Mouse (Mus musculus): ENCODE measurements around the gene Alg2. TPM values are rescaled to one million over a fixed set of nuclear protein-coding genes. Genes with fewer than 3 reads are reported as not detected.

Gene Alg2
- 93.2 and 110 TPM in 2 replicates for polyA plus RNA-seq (2016; fragmentation: Nextera tagmentation; extraction: Ambion mirVana)

DNA sequence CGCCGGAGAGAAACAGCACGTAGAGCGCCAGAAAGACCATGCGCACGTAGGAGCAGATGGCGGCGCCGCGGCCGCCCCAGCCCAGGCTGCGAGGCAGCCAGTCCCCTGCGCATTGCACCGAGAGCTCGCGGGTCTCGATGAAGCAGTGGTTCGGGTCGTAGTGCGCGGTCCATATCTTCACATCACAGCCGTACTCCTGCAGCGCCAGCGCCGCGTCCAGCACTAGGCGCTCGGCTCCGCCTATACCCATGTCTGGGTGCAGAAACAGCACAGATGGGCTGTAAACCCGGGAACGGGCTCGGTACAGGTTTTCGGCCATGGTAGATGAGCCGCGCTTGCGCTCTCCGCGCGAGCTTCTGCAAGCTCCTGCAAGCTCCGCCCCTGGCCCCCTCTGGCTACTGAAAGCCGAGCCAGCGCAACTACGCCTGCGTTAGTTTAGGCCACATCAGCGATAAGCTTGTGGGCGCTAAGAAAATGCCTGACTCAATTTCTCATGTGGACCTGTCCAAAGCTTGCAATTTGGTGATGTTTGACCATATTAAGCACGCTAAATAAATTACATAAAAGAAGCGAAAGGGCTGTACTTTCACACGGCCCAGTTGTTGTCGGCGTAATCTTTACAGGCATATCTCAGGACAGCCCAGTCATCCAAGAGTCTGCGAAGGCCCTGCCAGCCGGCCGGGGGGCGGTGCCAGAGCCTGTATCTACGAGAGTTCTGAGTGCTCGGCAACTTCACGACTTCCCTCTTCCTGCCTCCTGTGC lies at the start of gene Alg2, which contains the start of gene Sec61b:
Gene Alg2, minus strand, starts transcription at position 366 of the 762 bp plus-strand sequence.
Gene Sec61b, plus strand, starts transcription at position 691 of the 762 bp plus-strand sequence.
- peak; percentile 96 for DNase-seq (ENCODE audit: low spot score)
- Histone ChIP-seq H3K9me3 (replicated peaks) (0 out of 2 replicates have a peak, but pooled peaks cover 3% of the 10 kb centered on the region), H3K4me1 (peaks cover 17% of the 10 kb centered on the region), H3K27ac (replicated peaks) (peak within 1 kb of the TSS; percentile 94), H3K36me3 (peaks cover 65% of the 10 kb centered on the region), H3K4me3 (peak within 1 kb of the TSS; percentile 82), H3K27me3 (ENCODE audit: low read depth, poor library complexity, severe bottlenecking) (no peaks in the 10 kb centered on the region)
- WGBS = 0% methylated on average over 58 of the region's 58 CpGs

DNA sequence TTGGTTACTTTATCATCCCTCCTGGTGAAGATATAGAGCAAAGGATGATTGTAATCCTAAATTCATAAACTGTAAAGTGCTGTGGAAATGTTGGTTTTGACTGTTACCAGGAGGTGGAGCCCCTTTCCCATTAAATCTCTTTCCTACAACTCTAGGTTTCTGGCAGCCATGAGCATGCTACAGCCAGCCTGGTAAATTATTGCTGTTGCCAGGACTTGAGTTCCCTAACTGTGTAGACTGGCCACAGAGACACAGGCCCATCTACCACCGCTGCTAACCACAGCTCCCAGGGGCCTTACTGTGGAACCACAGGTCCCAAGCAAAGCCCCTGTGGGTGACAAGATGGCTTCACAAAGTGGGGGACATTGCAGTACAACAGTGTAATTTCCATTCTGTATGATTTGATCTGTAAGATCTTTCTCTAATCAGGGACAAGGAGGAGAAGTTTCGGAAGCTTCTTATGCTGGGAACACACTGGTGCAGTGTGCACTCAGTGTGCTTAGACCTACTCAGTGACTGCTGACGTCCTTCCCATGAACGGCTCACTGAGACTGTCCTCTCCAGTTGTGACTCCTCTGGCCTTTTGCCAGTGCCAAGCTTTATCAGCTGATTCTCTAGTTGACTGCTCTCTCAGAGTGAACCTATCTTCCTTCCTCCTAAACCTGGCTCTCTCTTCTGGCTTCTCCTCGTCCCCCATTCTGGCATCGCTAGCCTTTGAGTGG lies 47.9 kb upstream of the Alg2 start:
- 89% methylated on average over 6 of the region's 6 CpGs for WGBS
- Histone ChIP-seq H3K27ac (replicated peaks) (no peak overlapping the region), H3K4me3 (no peak overlapping the region), H3K4me1 (0 out of 2 replicates have a peak, but pooled peaks cover 7% of the 10 kb centered on the region), H3K27me3 (ENCODE audit: low read depth, poor library complexity, severe bottlenecking) (no peaks in the 10 kb centered on the region), H3K9me3 (replicated peaks) (no peaks in the 10 kb centered on the region), H3K36me3 (no peaks in the 10 kb centered on the region)
- DNase-seq (ENCODE audit: low spot score) = no peak

DNA sequence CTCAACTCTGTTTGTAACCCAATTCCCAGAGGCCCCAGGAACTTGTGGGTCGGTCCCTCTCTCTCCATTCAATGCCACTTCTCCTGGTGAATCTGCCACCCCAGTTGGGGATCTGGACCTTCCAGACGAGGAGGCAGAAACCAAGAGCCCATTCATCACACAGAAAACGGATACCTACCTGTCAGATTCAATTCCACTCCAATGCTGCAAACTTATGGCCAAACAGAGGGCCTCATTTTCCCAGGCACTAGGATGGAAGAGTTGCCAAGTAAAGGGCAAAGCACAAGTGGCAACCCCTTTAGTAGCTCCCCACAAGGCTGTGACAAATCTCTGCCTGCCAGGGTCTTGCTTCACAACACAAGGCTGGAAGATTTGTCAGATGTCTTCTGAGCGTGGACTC lies 45.9 kb upstream of the Alg2 start:
- Histone ChIP-seq H3K9me3 (replicated peaks) (no peaks in the 10 kb centered on the region), H3K4me3 (no peak overlapping the region), H3K27me3 (ENCODE audit: low read depth, poor library complexity, severe bottlenecking) (no peaks in the 10 kb centered on the region), H3K36me3 (no peaks in the 10 kb centered on the region), H3K4me1 (0 out of 2 replicates have a peak, but pooled peaks cover 7% of the 10 kb centered on the region), H3K27ac (replicated peaks) (no peak overlapping the region)
- WGBS = 73% methylated on average over 4 of the region's 4 CpGs
- no peak for DNase-seq (ENCODE audit: low spot score)

DNA sequence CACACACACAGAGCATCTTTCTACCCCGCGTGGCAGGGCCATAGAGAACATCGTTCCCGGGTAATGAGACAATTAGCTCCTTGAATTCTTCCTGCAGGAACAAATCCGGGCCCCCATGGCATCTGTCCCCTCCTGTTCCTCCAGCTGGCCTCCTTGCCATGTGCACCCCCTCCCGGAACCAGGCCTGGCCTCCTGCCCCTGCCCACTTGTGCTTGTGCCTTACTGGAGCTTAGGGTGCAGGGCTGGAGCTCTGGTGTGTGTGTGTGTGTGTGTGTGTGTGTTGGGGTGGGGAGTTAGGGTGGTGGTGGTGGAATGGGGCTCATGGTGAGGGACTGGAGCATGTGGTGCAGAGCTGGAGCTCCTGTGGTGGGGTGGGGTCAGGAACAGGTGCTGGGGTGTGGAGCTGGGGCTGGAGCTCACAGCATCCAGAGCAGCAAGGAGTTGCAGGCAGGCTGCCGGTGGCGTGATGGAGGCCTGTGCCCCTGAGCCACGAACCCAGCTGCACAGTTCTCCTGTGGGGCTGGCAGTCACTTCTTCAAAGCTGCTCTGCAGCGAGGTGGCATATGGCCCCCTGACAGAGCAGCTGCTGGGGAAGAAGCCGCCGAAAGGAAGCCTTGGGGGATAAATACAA lies 44.5 kb upstream of the Alg2 start:
- H3K4me1 ChIP-seq = 0 out of 2 replicates have a peak, but pooled peaks cover 7% of the 10 kb centered on the region
- H3K36me3 ChIP-seq = no peaks in the 10 kb centered on the region
- no peaks in the 10 kb centered on the region for H3K9me3 ChIP-seq (replicated peaks)
- H3K4me3 ChIP-seq = no peak overlapping the region
- DNase-seq (ENCODE audit: low spot score) = no peak
- 76% methylated on average over 12 of the region's 12 CpGs for WGBS
- peak overlapping the region; percentile 28 for H3K27ac ChIP-seq (replicated peaks)
- no peaks in the 10 kb centered on the region for H3K27me3 ChIP-seq (ENCODE audit: low read depth, poor library complexity, severe bottlenecking)

DNA sequence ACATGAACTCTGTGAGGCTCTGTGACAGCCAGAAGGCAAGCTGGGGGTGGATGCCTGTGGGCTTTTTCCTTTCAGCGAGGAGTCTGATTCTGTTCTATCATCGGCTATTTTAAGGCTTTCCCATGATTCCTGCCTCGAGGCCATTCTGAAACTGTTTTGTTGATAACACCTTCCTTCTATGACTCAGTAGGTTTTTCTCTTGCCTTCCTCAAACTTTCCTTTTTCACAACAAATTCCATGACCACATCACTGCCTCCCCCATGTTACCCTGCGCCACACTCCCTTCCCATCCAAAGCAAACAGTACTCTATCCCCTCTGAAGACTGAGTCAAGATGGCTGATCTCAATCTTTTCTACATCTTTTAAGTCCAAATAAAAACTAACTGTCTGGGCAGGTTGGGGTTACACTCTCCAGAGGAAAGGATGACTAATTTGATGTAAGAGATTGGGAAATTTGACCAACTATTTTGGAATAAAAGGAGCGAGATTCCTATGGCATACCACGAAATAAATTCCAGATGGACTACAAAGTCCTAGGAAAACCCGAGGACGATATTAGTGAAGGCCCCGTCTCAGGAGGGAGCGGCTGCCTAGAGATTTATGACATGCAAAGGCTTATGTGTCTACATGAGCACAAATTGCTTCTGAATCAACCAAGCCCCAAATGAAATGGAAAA lies 30.8 kb upstream of the Alg2 start:
- Histone ChIP-seq H3K27me3 (ENCODE audit: low read depth, poor library complexity, severe bottlenecking) (no peaks in the 10 kb centered on the region), H3K27ac (replicated peaks) (no peak overlapping the region), H3K9me3 (replicated peaks) (no peaks in the 10 kb centered on the region), H3K36me3 (no peaks in the 10 kb centered on the region), H3K4me3 (no peak overlapping the region), H3K4me1 (no peaks in the 10 kb centered on the region)
- DNase-seq (ENCODE audit: low spot score) = no peak
- 88% methylated on average over 10 of the region's 10 CpGs for WGBS

DNA sequence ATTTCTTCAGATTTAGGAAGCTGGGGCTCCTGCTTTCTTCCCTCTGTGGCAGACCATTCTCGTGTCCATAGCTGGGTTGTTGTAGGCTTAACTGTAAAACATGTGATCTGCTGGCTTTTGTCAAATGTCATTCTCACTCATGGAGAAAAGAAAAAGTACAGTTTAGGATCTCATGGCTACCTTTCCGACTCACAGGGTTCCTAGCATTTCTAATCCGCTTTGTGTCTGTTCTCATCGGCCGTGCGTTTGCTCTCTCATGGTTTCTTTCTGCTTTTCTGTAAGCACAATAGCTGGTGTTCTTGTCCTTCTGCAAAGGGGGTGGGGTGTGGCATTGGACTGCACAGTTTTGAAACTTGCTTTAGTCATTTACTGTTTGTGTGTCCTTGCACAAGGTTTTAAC lies 28.9 kb upstream of the Alg2 start:
- no peak overlapping the region for H3K4me3 ChIP-seq
- H3K9me3 ChIP-seq (replicated peaks) = no peaks in the 10 kb centered on the region
- whole genome bisulfite sequencing = 84% methylated on average over 6 of the region's 6 CpGs
- H3K4me1 ChIP-seq = no peaks in the 10 kb centered on the region
- no peak overlapping the region for H3K27ac ChIP-seq (replicated peaks)
- H3K27me3 ChIP-seq (ENCODE audit: low read depth, poor library complexity, severe bottlenecking) = no peaks in the 10 kb centered on the region
- DNase-seq (ENCODE audit: low spot score) = no peak
- no peaks in the 10 kb centered on the region for H3K36me3 ChIP-seq

DNA sequence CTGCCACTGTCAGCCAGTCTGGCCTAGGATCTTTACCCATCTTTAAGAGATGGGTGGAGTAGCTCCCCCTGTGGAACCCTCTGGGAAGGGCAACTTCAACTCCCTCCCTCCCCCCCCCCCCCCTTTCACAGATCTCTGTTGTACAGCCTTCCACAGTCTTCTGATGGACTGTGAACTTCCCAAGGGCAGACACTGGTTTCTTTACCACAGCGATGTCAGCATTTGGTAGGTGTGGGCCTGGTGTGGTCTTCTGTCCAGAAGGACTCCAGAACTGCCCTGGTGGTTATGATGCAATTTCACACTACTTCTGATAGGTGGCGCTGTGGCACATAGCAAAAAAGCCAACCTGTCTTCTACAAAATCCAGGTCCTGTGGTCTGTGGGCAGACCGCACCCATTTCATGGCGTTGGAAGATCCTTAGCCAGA lies 28.4 kb upstream of the Alg2 start:
- Histone ChIP-seq H3K4me3 (no peak overlapping the region), H3K27me3 (ENCODE audit: low read depth, poor library complexity, severe bottlenecking) (no peaks in the 10 kb centered on the region), H3K27ac (replicated peaks) (no peak overlapping the region), H3K36me3 (no peaks in the 10 kb centered on the region), H3K4me1 (no peaks in the 10 kb centered on the region), H3K9me3 (replicated peaks) (no peaks in the 10 kb centered on the region)
- peak; percentile 50 for DNase-seq (ENCODE audit: low spot score)
- WGBS = 33% methylated on average over 4 of the region's 4 CpGs

DNA sequence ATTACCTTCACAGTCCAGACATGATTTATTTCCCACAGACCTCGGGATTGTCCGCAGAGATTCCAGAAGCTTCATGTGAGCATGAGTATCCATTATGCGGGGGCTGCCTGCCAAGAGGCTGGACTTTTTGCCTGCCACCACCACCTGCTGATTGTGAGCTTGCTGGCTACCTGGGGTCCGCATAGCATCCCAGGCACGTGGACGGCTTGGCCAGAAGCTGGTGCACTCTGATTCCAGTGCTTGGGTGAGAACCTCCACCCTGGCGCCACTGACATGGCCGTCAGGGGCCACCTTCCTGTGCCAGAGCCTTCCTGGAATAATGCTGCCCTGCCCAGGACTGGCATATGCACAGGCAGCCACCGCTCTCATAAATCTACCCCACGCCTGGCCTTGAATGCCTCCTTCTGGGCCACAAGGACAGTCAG lies 25.0 kb upstream of the Alg2 start:
- 83% methylated on average over 10 of the region's 10 CpGs for WGBS
- Histone ChIP-seq H3K27ac (replicated peaks) (no peak overlapping the region), H3K4me3 (no peak overlapping the region), H3K36me3 (no peaks in the 10 kb centered on the region), H3K9me3 (replicated peaks) (no peaks in the 10 kb centered on the region), H3K4me1 (no peaks in the 10 kb centered on the region), H3K27me3 (ENCODE audit: low read depth, poor library complexity, severe bottlenecking) (no peaks in the 10 kb centered on the region)
- no peak for DNase-seq (ENCODE audit: low spot score)

DNA sequence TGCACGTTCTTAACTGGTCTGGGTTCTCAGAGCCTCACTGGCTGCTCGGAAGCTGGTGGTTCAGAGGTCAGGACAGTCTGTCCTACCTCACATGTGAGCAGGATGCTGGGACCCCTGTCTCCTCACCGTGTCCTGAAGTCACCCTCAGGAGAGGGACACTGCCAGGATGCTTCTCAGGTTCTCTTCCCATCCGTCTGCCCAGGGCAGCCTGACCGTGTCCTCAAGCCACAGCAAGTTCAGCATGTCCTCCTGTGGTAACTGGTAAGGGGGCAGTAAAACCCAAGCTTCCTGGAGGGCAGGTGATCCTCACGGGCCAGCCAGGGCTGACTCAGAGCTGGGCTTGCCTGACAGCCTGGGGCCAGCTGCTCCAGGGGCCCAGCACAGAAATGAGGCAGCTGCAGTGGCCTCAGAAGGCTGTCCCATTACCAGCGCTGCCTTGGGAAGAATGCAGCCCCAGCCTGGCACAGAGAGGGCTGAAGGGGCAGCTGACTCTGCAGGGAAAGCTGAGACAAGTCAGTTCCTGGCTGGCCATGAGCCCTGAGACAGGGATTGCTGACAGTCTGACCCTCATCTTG lies 23.8 kb upstream of the Alg2 start:
- Histone ChIP-seq H3K27ac (replicated peaks) (no peak overlapping the region), H3K36me3 (no peaks in the 10 kb centered on the region)
- WGBS = 74% methylated on average over 7 of the region's 7 CpGs

DNA sequence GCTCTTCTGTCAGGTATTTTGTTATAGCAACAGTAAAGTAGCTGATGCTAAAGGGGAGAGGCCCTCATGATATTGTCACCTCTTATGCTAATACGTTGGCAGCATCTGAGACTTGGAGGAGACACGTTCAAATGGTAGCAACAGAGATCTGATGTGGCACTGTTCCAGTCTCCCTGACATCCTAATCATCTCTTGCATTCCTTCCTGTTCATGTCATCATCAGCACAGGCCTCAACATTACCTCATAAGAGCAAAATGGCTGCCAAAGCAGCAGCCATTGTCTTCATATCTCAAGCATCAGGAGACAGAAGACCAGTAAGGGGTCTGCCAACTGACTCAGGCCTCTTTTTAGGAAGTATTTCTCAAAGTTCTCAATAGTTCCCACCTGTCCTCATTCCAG lies 20.6 kb upstream of the Alg2 start:
- no peaks in the 10 kb centered on the region for H3K36me3 ChIP-seq
- DNase-seq (ENCODE audit: low spot score) = no peak
- no peaks in the 10 kb centered on the region for H3K9me3 ChIP-seq (replicated peaks)
- WGBS = 81% methylated on average over 2 of the region's 2 CpGs
- no peak overlapping the region for H3K27ac ChIP-seq (replicated peaks)
- peaks cover 22% of the 10 kb centered on the region for H3K4me1 ChIP-seq
- H3K27me3 ChIP-seq (ENCODE audit: low read depth, poor library complexity, severe bottlenecking) = no peaks in the 10 kb centered on the region
- no peak overlapping the region for H3K4me3 ChIP-seq

More for the DNA sequence above, 23.8 kb upstream of the Alg2 start:
- Histone ChIP-seq H3K9me3 (replicated peaks) (no peaks in the 10 kb centered on the region), H3K27me3 (ENCODE audit: low read depth, poor library complexity, severe bottlenecking) (no peaks in the 10 kb centered on the region), H3K4me1 (no peaks in the 10 kb centered on the region), H3K4me3 (no peak overlapping the region)
- DNase-seq (ENCODE audit: low spot score) = no peak

DNA sequence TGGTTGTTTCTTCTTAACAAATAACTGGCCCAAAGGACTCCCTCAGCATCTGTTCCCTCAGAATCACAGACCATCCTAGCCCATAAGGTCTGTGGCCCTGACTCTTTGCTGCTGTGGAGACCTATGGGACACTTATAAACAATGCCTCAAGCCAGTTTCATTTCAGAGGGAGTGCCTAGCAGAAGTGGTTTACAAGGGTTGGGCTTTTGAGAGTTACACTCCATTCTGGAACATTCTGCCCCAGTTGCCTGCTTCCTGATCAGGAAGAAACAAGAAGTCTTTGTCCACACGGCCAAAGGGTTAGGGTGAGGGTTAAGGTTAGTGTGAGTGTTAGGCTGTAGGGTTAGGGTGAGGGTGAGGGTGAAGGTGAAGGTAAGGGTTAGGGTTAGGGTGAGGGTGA lies 20.0 kb upstream of the Alg2 start:
- no peaks in the 10 kb centered on the region for H3K27me3 ChIP-seq (ENCODE audit: low read depth, poor library complexity, severe bottlenecking)
- H3K27ac ChIP-seq (replicated peaks) = no peak overlapping the region
- H3K4me1 ChIP-seq = peaks cover 22% of the 10 kb centered on the region
- H3K4me3 ChIP-seq = no peak overlapping the region
- no peak for DNase-seq (ENCODE audit: low spot score)
- H3K36me3 ChIP-seq = no peaks in the 10 kb centered on the region
- WGBS = 84% methylated on average over 1 of the region's 1 CpGs
- no peaks in the 10 kb centered on the region for H3K9me3 ChIP-seq (replicated peaks)

DNA sequence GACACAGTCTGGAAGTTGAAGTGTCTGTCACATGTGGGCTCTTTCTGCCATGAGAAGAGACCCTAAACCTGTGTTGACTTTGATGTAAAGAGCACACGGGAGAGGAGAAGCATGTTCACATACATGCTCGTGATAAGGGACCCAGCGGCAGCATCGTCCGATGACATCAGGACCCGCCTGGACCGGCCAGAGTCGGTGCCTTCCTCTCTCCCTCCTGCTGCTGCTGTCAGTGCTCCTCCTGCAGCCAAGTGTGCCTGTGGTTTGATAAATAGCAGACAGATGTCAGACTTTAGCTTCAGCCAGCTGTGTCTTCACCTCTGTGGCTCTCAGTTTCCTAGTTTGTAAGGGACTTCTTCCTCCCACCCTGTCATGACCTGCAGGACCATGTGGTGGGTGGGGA lies 19.3 kb upstream of the Alg2 start:
- Histone ChIP-seq H3K9me3 (replicated peaks) (no peaks in the 10 kb centered on the region), H3K4me1 (peaks cover 22% of the 10 kb centered on the region), H3K4me3 (no peak overlapping the region), H3K27me3 (ENCODE audit: low read depth, poor library complexity, severe bottlenecking) (no peaks in the 10 kb centered on the region), H3K36me3 (no peaks in the 10 kb centered on the region), H3K27ac (replicated peaks) (no peak overlapping the region)
- 85% methylated on average over 8 of the region's 8 CpGs for WGBS
- no peak for DNase-seq (ENCODE audit: low spot score)
